Mouse (Mus musculus) fibroblast of lung, adult 2 months (primary cell): ENCODE data around the gene Vmn1r128.
"Not testable (repeated sequence)": the region's sequence is repeated elsewhere in the genome, so short reads cannot be mapped to it uniquely, and the experiment has no call there.

Experiments used
- DNase-seq: peaks from one replicate; pipeline ENCODE4 v3.0.0-alpha.2; 2011; ENCODE audit warnings: low read depth

The Vmn1r128 gene

DNA sequence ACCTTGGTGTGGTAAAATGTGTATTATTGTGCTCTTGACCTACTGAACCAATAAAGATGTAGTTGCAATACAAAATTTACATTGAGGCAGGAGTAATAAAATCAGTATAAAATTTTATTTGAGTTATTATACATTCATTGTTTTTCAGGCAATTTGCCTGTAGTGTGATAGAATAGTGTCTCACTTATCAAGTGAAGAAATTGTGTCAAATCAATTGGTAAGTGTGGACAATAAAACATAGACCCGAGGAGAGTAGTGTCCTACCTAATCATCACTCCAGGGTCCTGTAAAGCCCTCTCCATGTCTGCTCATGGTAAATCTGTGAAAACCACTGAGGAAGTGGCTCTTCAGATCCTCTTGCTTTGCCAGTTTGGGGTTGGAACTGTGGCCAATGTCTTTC is at the start of gene Vmn1r128:
Gene Vmn1r128 (plus strand): TSS at position 301 of the 400 bp plus-strand sequence.
- not testable (repeated sequence) for DNase-seq

DNA sequence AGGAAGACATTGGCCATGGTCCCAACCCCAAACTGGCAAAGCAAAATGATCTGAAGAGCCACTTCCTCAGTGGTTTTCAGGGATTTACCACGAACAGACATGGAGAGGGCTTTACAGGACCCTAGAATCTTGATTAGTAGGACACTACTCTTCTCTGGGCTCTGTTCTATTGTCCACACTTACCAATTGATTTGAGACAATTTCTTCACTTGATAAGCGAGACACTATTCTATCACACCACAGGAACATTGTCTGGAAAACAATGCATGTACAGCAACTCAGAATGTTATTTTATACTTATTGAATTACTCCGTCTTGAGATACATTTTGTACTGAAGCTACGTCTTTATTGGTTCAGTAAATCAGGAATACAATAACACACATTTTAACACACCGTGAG is 47.8 kb upstream of the Vmn1r128 start, which contains the start of gene Vmn1r126:
Gene Vmn1r126 (minus strand): TSS at position 101 of the 400 bp plus-strand sequence.
- DNase-seq, result not testable (repeated sequence)

- not testable (repeated sequence) for DNase-seq
These were observed 29.4 kb upstream of the Vmn1r128 start, which contains the start of gene Vmn1r127 for GRCm38 (mm10) chr7:21319761-21320160. Vmn1r127 (minus strand) TSS chr7:21319861.

GRCm38 (mm10) chr7:21361191-21361590 is 12.0 kb downstream of the Vmn1r128 start, which contains the start of gene Vmn1r129:
Vmn1r129 (minus strand) TSS chr7:21361291.
- DNase-seq, result not testable (repeated sequence)
